Mouse (Mus musculus) megakaryocyte-erythroid progenitor cell, adult 5-6 weeks (primary cell): ENCODE measurements around the gene Mtmr3. TPM values are rescaled to one million over a fixed set of nuclear protein-coding genes. Genes with fewer than 3 reads are reported as not detected.
A peak's percentile ranks its signal among the peaks of the same experiment; 100 is the strongest.

Experiments
- ATAC-seq: replicated peaks from 2 replicates; pipeline ENCODE4 v1.8.0; 2016; ENCODE audit warnings: mild to moderate bottlenecking, inconsistent platforms; ENCODE audit not compliant: severe bottlenecking, poor library complexity, low FRiP score, low TSS enrichment
- total RNA-seq, 2 experiments: library from RNA; stranded (forward) in 1 of 2; stranded (reverse) in 1 of 2; fragments of 200-1000, 215-1000 nt in 1 of 2; fragments of >200 nt in 1 of 2; fragmentation: Nextera tagmentation in 1 of 2; gene quantifications; 2 replicates each; pipeline ENCODE4 v1.2.3; 2014 to 2017

The Mtmr3 gene
- total RNA-seq, 2 experiments from 2014 or later: 29.1 to 34.7 TPM

- ATAC-seq: no peak
Measured at GRCm38 (mm10) chr11:4543746-4544626, 50.7 kb downstream of the Mtmr3 start.

- ATAC-seq: peak; percentile 96
Measured at GRCm38 (mm10) chr11:4543040-4543551, 51.6 kb downstream of the Mtmr3 start.

GRCm38 (mm10) chr11:4536645-4537044 lies 58.0 kb downstream of the Mtmr3 start:
- ATAC-seq: no peak

- no peak for ATAC-seq
Measured at GRCm38 (mm10) chr11:4527132-4527531, 67.5 kb downstream of the Mtmr3 start.

GRCm38 (mm10) chr11:4522142-4522664 lies 72.5 kb downstream of the Mtmr3 start:
- ATAC-seq: no peak

GRCm38 (mm10) chr11:4518981-4519380 lies 75.7 kb downstream of the Mtmr3 start:
- ATAC-seq: no peak

- no peak for ATAC-seq
Measured at GRCm38 (mm10) chr11:4507421-4507820, 87.2 kb downstream of the Mtmr3 start.

- ATAC-seq: no peak
Measured at GRCm38 (mm10) chr11:4506486-4506885, 88.2 kb downstream of the Mtmr3 start.

GRCm38 (mm10) chr11:4502206-4502605 lies 92.5 kb downstream of the Mtmr3 start:
- no peak for ATAC-seq

GRCm38 (mm10) chr11:4500826-4501225 lies 93.8 kb downstream of the Mtmr3 start:
- no peak for ATAC-seq

GRCm38 (mm10) chr11:4500261-4500660 lies 94.4 kb downstream of the Mtmr3 start:
- ATAC-seq: no peak

GRCm38 (mm10) chr11:4499456-4499855 lies 95.2 kb downstream of the Mtmr3 start:
- ATAC-seq: no peak

- ATAC-seq: no peak
Measured at GRCm38 (mm10) chr11:4498774-4499173, 95.9 kb downstream of the Mtmr3 start.

GRCm38 (mm10) chr11:4497501-4498118 lies 97.1 kb downstream of the Mtmr3 start:
- no peak for ATAC-seq

- ATAC-seq: no peak
Measured at GRCm38 (mm10) chr11:4495021-4495540, 99.6 kb downstream of the Mtmr3 start.

- ATAC-seq: no peak
Measured at GRCm38 (mm10) chr11:4489207-4489606, 105.5 kb downstream of the Mtmr3 start.

- ATAC-seq: no peak
Measured at GRCm38 (mm10) chr11:4488798-4489197, 105.9 kb downstream of the Mtmr3 start.

- no peak for ATAC-seq
Measured at GRCm38 (mm10) chr11:4488367-4488766, 106.3 kb downstream of the Mtmr3 start.

- peak; percentile 84 for ATAC-seq
Measured at GRCm38 (mm10) chr11:4487401-4487965, 107.2 kb downstream of the Mtmr3 start.

GRCm38 (mm10) chr11:4484541-4484940 lies 110.1 kb downstream of the Mtmr3 start:
- no peak for ATAC-seq
